Mouse (Mus musculus): ENCODE measurements at regions not wholly inside any gene's neighbourhood (a gene's known extent, or its start where the extent isn't known, plus 50 kb on each side); places are given as distances from the start of the nearest gene placed in this dataset.
A peak's percentile ranks its signal among the peaks of the same experiment; 100 is the strongest.
"Not testable (repeated sequence)": the region's sequence is repeated elsewhere in the genome, so short reads cannot be mapped to it uniquely, and the experiment has no call there.

DNA sequence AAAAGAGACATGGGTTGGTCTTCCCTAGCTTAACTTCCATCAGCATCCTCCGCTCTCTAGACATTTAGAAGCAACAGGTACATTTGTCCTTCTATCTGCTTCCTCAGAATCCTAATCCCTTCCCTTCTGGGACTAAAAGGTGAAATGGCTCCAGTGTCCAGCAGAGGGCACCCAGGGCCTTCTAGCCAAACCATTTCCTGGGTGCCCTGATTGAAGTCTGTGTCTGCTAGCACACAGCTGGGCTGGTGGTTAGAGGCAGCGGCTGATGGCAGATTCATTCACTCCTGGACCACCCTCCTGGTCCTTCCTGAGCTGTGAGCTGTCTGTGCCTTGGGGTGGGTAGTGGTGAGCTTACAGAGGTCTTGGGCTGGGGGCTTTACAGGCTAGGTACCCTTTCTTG is 76.5 kb upstream of the Col13a1 start:
- Histone ChIP-seq H3K27ac (ENCODE audit: insufficient read depth, low read length) (no peak overlapping the region), H3K4me1 (ENCODE audit: control insufficient read depth, insufficient read depth, low read length) (no peaks in the 10 kb centered on the region), H3K4me3 (ENCODE audit: insufficient read depth, low read length) (no peak overlapping the region)
- no peak for TF ChIP-seq POLR2A (IDR thresholded peaks at IDR 0.05; ENCODE audit: low read depth, low read length)
- TF ChIP-seq CTCF (IDR thresholded peaks at IDR 0.05; ENCODE audit: borderline replicate concordance, insufficient read depth, low read length): peak; percentile 54; the same call in 1 of the 2 replicates

DNA sequence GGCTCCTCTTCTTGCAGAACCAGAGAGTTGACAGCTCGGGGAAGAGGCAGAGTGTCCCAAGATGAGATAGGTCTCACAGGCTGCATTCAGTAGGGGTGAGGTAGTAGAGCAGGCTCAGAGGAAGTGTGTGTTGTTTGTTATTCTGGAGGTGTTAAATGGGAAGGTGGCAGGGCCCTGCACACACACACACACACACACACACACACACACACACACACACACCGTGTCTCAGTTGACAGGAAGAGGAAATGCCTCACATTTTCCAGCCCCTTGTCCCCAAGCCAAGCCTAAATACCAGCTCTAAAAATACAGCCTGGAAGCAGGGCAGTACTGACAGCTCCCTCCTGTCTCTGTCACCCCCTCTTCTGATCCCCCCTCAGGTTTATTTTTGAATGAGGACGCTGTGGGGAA is 70.9 kb upstream of the Col13a1 start:
- Histone ChIP-seq H3K27ac (ENCODE audit: insufficient read depth, low read length) (no peak overlapping the region), H3K4me1 (ENCODE audit: control insufficient read depth, insufficient read depth, low read length) (no peaks in the 10 kb centered on the region), H3K4me3 (ENCODE audit: insufficient read depth, low read length) (no peak overlapping the region)
- no peak for TF ChIP-seq CTCF (IDR thresholded peaks at IDR 0.05; ENCODE audit: borderline replicate concordance, insufficient read depth, low read length)
- TF ChIP-seq POLR2A (IDR thresholded peaks at IDR 0.05; ENCODE audit: low read depth, low read length): no peak

DNA sequence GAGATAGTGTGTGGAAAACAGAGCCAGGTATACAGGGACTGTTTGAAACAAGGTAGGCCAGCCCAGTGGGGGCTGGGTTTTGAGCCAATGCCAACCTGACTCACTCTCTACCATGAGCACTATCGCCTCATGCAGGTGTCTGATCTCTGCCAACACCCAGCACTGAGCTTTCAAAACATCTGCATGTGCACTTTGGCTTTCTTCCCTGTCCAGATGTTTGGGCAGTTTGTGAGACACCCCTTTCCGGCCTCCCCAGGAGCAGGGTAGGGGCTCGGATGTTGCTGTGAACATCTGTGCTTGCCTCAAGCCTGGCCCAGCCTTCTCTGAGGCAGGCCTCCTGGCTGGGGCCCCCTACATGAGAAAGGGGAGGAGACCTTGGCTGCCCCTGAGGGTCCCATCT is 65.5 kb upstream of the Col13a1 start:
- Histone ChIP-seq H3K4me3 (ENCODE audit: insufficient read depth, low read length) (no peak overlapping the region), H3K27ac (ENCODE audit: insufficient read depth, low read length) (no peak overlapping the region), H3K4me1 (ENCODE audit: control insufficient read depth, insufficient read depth, low read length) (no peaks in the 10 kb centered on the region)
- TF ChIP-seq POLR2A (IDR thresholded peaks at IDR 0.05; ENCODE audit: low read depth, low read length) (no peak), CTCF (IDR thresholded peaks at IDR 0.05; ENCODE audit: borderline replicate concordance, insufficient read depth, low read length) (no peak)

DNA sequence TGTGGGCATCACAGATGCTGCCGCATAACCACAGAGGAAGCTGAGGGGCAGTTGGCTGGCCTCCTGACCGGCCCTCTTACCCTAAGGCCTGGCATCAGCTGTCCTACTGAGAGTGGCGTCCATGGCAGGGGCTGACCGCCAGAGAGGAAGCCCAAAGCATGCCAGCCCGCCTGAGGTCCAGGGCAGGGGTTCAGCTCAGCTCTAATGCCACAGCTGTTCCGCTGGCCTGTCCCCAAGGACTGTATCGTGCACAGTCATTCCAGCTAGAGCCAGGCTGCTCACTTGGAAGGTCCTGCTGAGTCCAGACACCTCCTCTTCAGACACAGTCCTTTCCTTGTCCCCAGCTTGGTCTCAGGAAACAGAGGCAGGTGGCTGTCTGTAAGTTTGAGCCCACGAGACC is 61.0 kb upstream of the Col13a1 start:
- Histone ChIP-seq H3K27ac (ENCODE audit: insufficient read depth, low read length) (no peak overlapping the region), H3K4me3 (ENCODE audit: insufficient read depth, low read length) (no peak overlapping the region), H3K4me1 (ENCODE audit: control insufficient read depth, insufficient read depth, low read length) (no peaks in the 10 kb centered on the region)
- TF ChIP-seq POLR2A (IDR thresholded peaks at IDR 0.05; ENCODE audit: low read depth, low read length): no peak
- no peak for TF ChIP-seq CTCF (IDR thresholded peaks at IDR 0.05; ENCODE audit: borderline replicate concordance, insufficient read depth, low read length)

DNA sequence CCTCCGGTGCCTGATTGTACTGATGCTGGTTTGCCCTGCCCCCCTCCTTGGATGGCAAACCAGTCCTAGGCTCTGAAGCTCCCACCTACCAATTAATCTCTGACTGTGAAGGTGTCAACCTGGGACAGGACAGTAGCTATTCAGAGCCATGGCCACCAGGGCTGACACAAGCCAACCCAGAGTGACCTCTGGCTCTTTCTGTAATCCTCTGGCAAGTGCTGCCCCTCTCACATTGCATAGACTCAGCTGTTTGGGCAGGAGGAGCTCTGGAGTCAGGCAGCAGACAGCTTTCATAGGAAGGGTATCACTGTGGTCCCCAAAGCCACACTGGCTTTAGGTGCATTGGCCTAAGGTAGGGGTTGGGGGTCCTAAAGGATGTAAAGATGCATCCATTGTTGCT is 59.7 kb upstream of the Col13a1 start:
- Histone ChIP-seq H3K4me1 (ENCODE audit: control insufficient read depth, insufficient read depth, low read length) (no peaks in the 10 kb centered on the region), H3K4me3 (ENCODE audit: insufficient read depth, low read length) (no peak overlapping the region), H3K27ac (ENCODE audit: insufficient read depth, low read length) (no peak overlapping the region)
- no peak for TF ChIP-seq POLR2A (IDR thresholded peaks at IDR 0.05; ENCODE audit: low read depth, low read length)

DNA sequence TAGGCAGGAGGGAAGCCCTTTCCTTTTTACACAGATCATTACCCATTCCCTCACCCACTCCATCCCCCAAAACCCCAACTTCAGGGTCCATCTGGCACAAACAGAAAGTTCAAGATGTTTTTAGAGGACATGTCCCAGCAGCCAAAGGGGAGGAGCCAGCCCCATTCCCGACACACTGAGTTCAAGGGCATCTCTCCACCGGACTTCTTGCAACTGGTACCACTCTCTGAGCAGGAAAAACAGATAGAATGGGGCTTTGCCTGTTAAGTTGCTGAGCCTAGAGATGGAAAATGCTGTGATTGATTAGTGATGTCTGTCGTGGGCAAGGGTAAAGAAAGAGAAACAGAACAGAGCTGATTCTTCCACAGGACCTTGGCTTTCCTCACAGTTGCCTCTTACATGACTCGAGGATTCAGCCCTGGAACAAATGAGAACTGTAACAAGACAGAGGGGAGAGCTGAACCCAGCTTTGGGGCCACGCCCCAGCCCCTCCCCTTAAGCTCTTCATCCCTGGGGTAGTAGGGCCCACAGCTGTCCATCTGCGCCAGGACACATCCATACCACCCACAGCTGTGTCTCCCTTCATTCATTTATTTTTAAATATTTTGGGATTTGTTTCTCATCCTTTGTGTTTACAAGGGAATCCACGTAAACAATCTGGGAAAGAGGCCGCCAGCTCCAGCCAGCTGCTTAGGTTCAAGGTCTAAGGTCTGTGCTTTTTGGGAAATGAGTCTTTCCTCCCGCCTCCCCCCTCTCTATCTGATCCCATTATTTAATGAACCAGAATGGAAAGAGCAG is 58.7 kb upstream of the Col13a1 start:
- no peak for TF ChIP-seq CTCF (IDR thresholded peaks at IDR 0.05; ENCODE audit: borderline replicate concordance, insufficient read depth, low read length)
- no peak for TF ChIP-seq POLR2A (IDR thresholded peaks at IDR 0.05; ENCODE audit: low read depth, low read length)
- Histone ChIP-seq H3K27ac (ENCODE audit: insufficient read depth, low read length) (no peak overlapping the region), H3K4me1 (ENCODE audit: control insufficient read depth, insufficient read depth, low read length) (no peaks in the 10 kb centered on the region), H3K4me3 (ENCODE audit: insufficient read depth, low read length) (no peak overlapping the region)

DNA sequence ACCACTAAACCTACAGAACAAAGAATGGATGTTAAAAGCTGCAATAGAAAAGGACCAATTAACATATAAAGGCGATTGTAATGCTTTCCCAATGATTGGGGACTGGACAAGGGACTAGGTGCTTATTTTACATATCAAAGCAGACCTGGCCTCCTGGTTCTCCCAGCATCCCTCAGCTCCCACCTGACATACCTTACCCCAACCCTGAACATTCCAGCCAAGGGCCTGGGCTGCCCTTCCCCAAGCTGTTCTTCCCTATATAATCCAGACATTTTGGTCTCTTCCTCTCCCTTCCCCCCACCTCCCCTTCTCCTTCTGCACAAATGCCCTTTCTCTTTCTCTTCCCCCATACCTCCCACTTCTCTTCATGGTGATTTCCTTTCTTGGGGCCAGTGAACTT is 57.9 kb upstream of the Col13a1 start:
- no peaks in the 10 kb centered on the region for H3K4me1 ChIP-seq (ENCODE audit: control insufficient read depth, insufficient read depth, low read length)
- TF ChIP-seq POLR2A (IDR thresholded peaks at IDR 0.05; ENCODE audit: low read depth, low read length) (no peak), CTCF (IDR thresholded peaks at IDR 0.05; ENCODE audit: borderline replicate concordance, insufficient read depth, low read length) (no peak)
- no peak overlapping the region for H3K4me3 ChIP-seq (ENCODE audit: insufficient read depth, low read length)
- no peak overlapping the region for H3K27ac ChIP-seq (ENCODE audit: insufficient read depth, low read length)

DNA sequence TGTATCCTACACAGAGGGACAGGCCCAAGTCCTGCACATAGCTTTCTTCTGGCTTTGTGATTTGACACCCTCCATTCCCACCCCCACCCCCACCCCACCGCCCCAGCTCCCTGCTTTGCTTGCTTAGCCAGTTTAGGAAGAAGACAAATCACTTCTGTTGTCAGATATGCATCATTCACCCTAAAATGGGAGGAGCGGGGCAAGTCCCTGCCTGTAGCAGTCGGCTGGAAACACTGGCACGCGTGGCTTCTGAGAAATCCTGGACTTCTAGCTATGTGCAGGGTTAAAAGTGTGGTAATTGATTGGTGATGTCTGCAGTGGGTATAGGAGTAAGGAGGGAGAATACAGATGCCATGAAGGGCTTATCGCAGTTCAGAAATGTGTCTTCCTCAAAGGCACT is 55.4 kb upstream of the Col13a1 start:
- no peak for TF ChIP-seq POLR2A (IDR thresholded peaks at IDR 0.05; ENCODE audit: low read depth, low read length)
- no peak for TF ChIP-seq CTCF (IDR thresholded peaks at IDR 0.05; ENCODE audit: borderline replicate concordance, insufficient read depth, low read length)
- Histone ChIP-seq H3K4me1 (ENCODE audit: control insufficient read depth, insufficient read depth, low read length) (no peaks in the 10 kb centered on the region), H3K4me3 (ENCODE audit: insufficient read depth, low read length) (no peak overlapping the region), H3K27ac (ENCODE audit: insufficient read depth, low read length) (no peak overlapping the region)

DNA sequence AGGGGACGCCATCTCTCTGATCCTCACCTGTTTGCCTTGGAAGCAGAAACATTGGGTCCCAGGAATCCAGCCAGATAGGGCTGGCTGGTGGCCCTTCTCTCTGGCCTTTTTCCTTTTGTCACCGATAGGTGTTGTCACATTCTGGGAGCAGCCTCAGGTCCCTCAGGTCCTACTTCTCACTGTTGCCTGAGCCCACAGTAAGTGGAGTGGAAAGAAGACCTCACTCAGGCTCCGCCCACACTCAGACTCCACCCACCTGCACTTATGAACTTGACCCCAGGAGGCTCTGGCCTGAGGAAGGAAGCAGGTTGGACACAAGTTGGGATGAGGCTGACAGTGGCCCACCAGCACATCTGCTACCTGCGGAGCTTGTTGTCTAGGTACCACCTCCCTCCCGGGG is 54.8 kb upstream of the Col13a1 start:
- Histone ChIP-seq H3K27ac (ENCODE audit: insufficient read depth, low read length) (no peak overlapping the region), H3K4me3 (ENCODE audit: insufficient read depth, low read length) (no peak overlapping the region), H3K4me1 (ENCODE audit: control insufficient read depth, insufficient read depth, low read length) (no peaks in the 10 kb centered on the region)
- no peak for TF ChIP-seq CTCF (IDR thresholded peaks at IDR 0.05; ENCODE audit: borderline replicate concordance, insufficient read depth, low read length)
- no peak for TF ChIP-seq POLR2A (IDR thresholded peaks at IDR 0.05; ENCODE audit: low read depth, low read length)

DNA sequence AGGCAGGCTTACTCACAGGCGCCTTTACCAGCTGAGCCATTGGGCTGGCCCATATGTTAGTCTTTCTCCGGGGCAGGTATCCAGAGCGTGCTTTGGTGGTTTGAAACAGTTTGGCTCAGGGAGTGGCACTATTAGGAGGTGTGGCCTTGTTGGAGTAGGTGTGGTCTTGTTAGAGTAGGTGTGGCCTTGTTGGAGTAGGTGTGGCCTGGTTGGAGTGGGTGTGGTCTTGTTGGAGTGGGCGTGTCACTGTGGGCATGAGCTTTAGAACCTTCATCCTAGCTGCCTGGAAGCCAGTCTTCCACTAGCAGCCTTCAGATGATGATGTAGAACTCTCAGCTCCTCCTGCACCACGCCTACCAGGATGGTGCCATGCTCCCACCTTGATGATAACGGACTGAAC is 53.1 kb upstream of the Col13a1 start:
- H3K4me1 ChIP-seq (ENCODE audit: control insufficient read depth, insufficient read depth, low read length): not testable (repeated sequence)

DNA sequence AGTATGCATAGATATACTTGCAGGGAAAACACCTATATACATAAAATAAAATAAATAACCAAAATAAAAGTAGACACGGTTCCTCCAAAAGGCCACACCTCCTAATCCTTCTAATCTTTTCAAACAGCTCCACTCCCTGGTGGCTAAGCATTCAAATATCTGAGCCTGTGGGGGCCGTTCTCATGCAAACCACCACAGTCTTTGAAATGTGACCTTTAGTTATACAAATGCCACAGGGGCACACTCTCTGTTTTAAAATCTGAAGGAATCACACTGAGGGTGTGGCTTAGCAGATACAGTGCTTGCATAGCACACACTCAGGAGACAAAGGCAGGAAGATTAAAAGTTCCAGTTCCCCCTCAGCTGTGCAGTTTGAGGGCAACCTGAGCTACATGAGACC is 50.4 kb upstream of the Col13a1 start:
- Histone ChIP-seq H3K4me3 (ENCODE audit: insufficient read depth, low read length) (no peak overlapping the region), H3K27ac (ENCODE audit: insufficient read depth, low read length) (no peak overlapping the region), H3K4me1 (ENCODE audit: control insufficient read depth, insufficient read depth, low read length) (no peaks in the 10 kb centered on the region)
- no peak for TF ChIP-seq CTCF (IDR thresholded peaks at IDR 0.05; ENCODE audit: borderline replicate concordance, insufficient read depth, low read length)
- TF ChIP-seq POLR2A (IDR thresholded peaks at IDR 0.05; ENCODE audit: low read depth, low read length): no peak

More for the DNA sequence above, 53.1 kb upstream of the Col13a1 start:
- not testable (repeated sequence) for H3K4me3 ChIP-seq (ENCODE audit: insufficient read depth, low read length); H3K27ac ChIP-seq (ENCODE audit: insufficient read depth, low read length)

All from embryonic fibroblast, embryonic 13.5 days (primary cell).